Mouse (Mus musculus) CH12.LX (cell line): ENCODE measurements around the gene Gm2a. TPM values are rescaled to one million over a fixed set of nuclear protein-coding genes. Genes with fewer than 3 reads are reported as not detected.
"Not testable (repeated sequence)": the region's sequence is repeated elsewhere in the genome, so short reads cannot be mapped to it uniquely, and the experiment has no call there.

Experiments used
- DNase-seq: peaks from one replicate; pipeline ENCODE4 v3.0.0-alpha.2; 2013; ENCODE audit errors: extremely low read depth
- H3K27ac ChIP-seq: 2 replicates; pipeline ENCODE4 v1.5.1; 2012; ENCODE audit warnings: low read depth, mild to moderate bottlenecking, control low read depth, moderate library complexity; ENCODE audit not compliant: insufficient read depth
- H3K27me3 ChIP-seq: replicated peaks from 2 replicates; pipeline ENCODE3; 2012; ENCODE audit warnings: inconsistent platforms
- H3K36me3 ChIP-seq, 2 experiments: replicated peaks in 1 of 2; 2 replicates each; pipeline versions ENCODE3 to v1.6.1; 2012; ENCODE audit warnings: inconsistent platforms in 1 of 2, low read length in 1 of 2, mild to moderate bottlenecking in 1 of 2, mixed read lengths in 1 of 2, moderate library complexity in 1 of 2; ENCODE audit not compliant: control insufficient read depth in 1 of 2, insufficient read depth in 1 of 2
- H3K4me1 ChIP-seq, 2 experiments: 2 replicates each; pipeline ENCODE4 v1.6.1; 2012; ENCODE audit warnings: inconsistent platforms in 1 of 2, moderate library complexity in 1 of 2; ENCODE audit not compliant: insufficient read depth in 2 of 2, control insufficient read depth in 1 of 2
- H3K4me2 ChIP-seq: 2 replicates; pipeline ENCODE4 v1.6.1; 2012; ENCODE audit warnings: low read depth, mild to moderate bottlenecking, control low read depth; ENCODE audit not compliant: poor library complexity, insufficient read depth, severe bottlenecking
- H3K4me3 ChIP-seq, 3 experiments: fragments of 150-350 bp in 1 of 3; sonication (generic) in 1 of 3; replicated peaks in 1 of 3; 2 replicates each; pipeline versions ENCODE3 to v1.5.1; 2011 to 2012; ENCODE audit warnings: low read depth in 2 of 3, low read length in 2 of 3, mild to moderate bottlenecking in 2 of 3, moderate library complexity in 2 of 3, control low read depth in 1 of 3, improper control_type of control experiment in 1 of 3, inconsistent platforms in 1 of 3, mixed read lengths in 1 of 3; ENCODE audit not compliant: poor library complexity in 1 of 3
- H3K79me2 ChIP-seq: replicated peaks from 2 replicates; pipeline ENCODE4 v1.6.1; 2012; ENCODE audit warnings: mild to moderate bottlenecking, moderate library complexity; ENCODE audit not compliant: control insufficient read depth, poor library complexity, insufficient read depth, severe bottlenecking; ENCODE audit errors: extremely low read depth
- H3K9ac ChIP-seq: 2 replicates; pipeline ENCODE4 v1.6.1; 2012; ENCODE audit warnings: low read depth, mild to moderate bottlenecking, control low read depth, moderate library complexity; ENCODE audit not compliant: insufficient read depth
- H3K9me3 ChIP-seq: replicated peaks from 2 replicates; pipeline ENCODE3; 2012; ENCODE audit warnings: low read length, inconsistent platforms, mixed read lengths
- CHD1 ChIP-seq: IDR thresholded peaks from 2 replicates; pipeline ENCODE4 v1.6.1; 2012; ENCODE audit warnings: low read depth, low read length, improper control_type of control experiment, inconsistent platforms
- CTCF ChIP-seq, 2 experiments: IDR thresholded peaks in 1 of 2; conservative IDR thresholded peaks in 1 of 2; 2 replicates each; pipeline ENCODE4 v1.5.1; 2011 to 2012; ENCODE audit warnings: low read depth in 2 of 2, low read length in 2 of 2, improper control_type of control experiment in 1 of 2, inconsistent platforms in 1 of 2, mild to moderate bottlenecking in 1 of 2, moderate library complexity in 1 of 2
- E2F4 ChIP-seq: IDR thresholded peaks from 2 replicates; pipeline ENCODE4 v1.6.1; 2011; ENCODE audit warnings: low read depth, low read length, improper control_type of control experiment; ENCODE audit not compliant: insufficient replicate concordance
- GABPA ChIP-seq: IDR thresholded peaks from 2 replicates; pipeline ENCODE4 v1.6.1; 2012; ENCODE audit warnings: low read depth, low read length, improper control_type of control experiment, inconsistent platforms; ENCODE audit not compliant: insufficient replicate concordance
- JUN ChIP-seq: IDR thresholded peaks from 2 replicates; pipeline ENCODE4 v1.6.1; 2011; ENCODE audit warnings: low read depth, mild to moderate bottlenecking, low read length, improper control_type of control experiment, moderate library complexity; ENCODE audit not compliant: insufficient read depth
- KAT2A ChIP-seq: IDR thresholded peaks from 2 replicates; pipeline ENCODE4 v1.6.1; 2012; ENCODE audit warnings: low read length, improper control_type of control experiment, inconsistent platforms; ENCODE audit not compliant: insufficient replicate concordance
- MAX ChIP-seq: IDR thresholded peaks from 2 replicates; pipeline ENCODE4 v1.6.1; 2011; ENCODE audit warnings: low read length, improper control_type of control experiment
- MAZ ChIP-seq: IDR thresholded peaks from 2 replicates; pipeline ENCODE4 v1.6.1; 2012; ENCODE audit warnings: low read depth, mild to moderate bottlenecking, inconsistent platforms, low read length, improper control_type of control experiment, moderate library complexity
- MEF2A ChIP-seq: IDR thresholded peaks from 2 replicates; pipeline ENCODE4 v1.6.1; 2014; ENCODE audit warnings: low read depth, mild to moderate bottlenecking, inconsistent platforms, low read length, improper control_type of control experiment, borderline replicate concordance
- MXI1 ChIP-seq: IDR thresholded peaks from 2 replicates; pipeline ENCODE4 v1.6.1; 2011; ENCODE audit warnings: mild to moderate bottlenecking, low read depth, low read length, improper control_type of control experiment
- NELFE ChIP-seq: IDR thresholded peaks from 2 replicates; pipeline ENCODE4 v1.6.1; 2011; ENCODE audit warnings: low read depth, low read length, improper control_type of control experiment
- NRF1 ChIP-seq: IDR thresholded peaks from 2 replicates; pipeline ENCODE4 v1.6.1; 2014; ENCODE audit warnings: low read depth, mild to moderate bottlenecking, inconsistent platforms, low read length, improper control_type of control experiment, moderate library complexity
- PAX5 ChIP-seq: IDR thresholded peaks from 2 replicates; pipeline ENCODE4 v1.6.1; 2012; ENCODE audit warnings: low read length, inconsistent platforms, mixed read lengths
- POLR2A ChIP-seq: IDR thresholded peaks from 2 replicates; pipeline ENCODE4 v1.6.1; 2011; ENCODE audit warnings: low read depth, mild to moderate bottlenecking, improper control_type of control experiment, low read length
- POLR2AphosphoS2 ChIP-seq: IDR thresholded peaks from 2 replicates; pipeline ENCODE4 v1.6.1; 2011; ENCODE audit warnings: low read depth, low read length, improper control_type of control experiment
- RAD21 ChIP-seq: IDR thresholded peaks from 2 replicates; pipeline ENCODE4 v1.6.1; 2011; ENCODE audit warnings: low read depth, mild to moderate bottlenecking, low read length, improper control_type of control experiment, moderate library complexity
- SIN3A ChIP-seq: IDR thresholded peaks from 2 replicates; pipeline ENCODE4 v1.6.1; 2012; ENCODE audit warnings: low read length, improper control_type of control experiment, inconsistent platforms
- SMC3 ChIP-seq: IDR thresholded peaks from 2 replicates; pipeline ENCODE4 v1.6.1; 2011; ENCODE audit warnings: low read depth, low read length, improper control_type of control experiment
- TCF12 ChIP-seq: IDR thresholded peaks from 2 replicates; pipeline ENCODE4 v1.6.1; 2014; ENCODE audit warnings: low read depth, mild to moderate bottlenecking, inconsistent platforms, low read length, improper control_type of control experiment
- UBTF ChIP-seq: IDR thresholded peaks from 2 replicates; pipeline ENCODE4 v1.6.1; 2012; ENCODE audit warnings: low read depth, mild to moderate bottlenecking, inconsistent platforms, low read length, improper control_type of control experiment, moderate library complexity
- USF1 ChIP-seq: IDR thresholded peaks from 2 replicates; pipeline ENCODE4 v1.6.1; 2014; ENCODE audit warnings: low read depth, mild to moderate bottlenecking, inconsistent platforms, low read length, improper control_type of control experiment
- USF2 ChIP-seq: conservative IDR thresholded peaks from 2 replicates; pipeline ENCODE4 v1.6.1; 2011; ENCODE audit warnings: low read depth, low read length, improper control_type of control experiment
- ZKSCAN1 ChIP-seq: IDR thresholded peaks from 2 replicates; pipeline ENCODE4 v1.6.1; 2012; ENCODE audit warnings: low read depth, inconsistent platforms, low read length, improper control_type of control experiment, borderline replicate concordance
- ZMIZ1 ChIP-seq: IDR thresholded peaks from 2 replicates; pipeline ENCODE4 v1.6.1; 2012; ENCODE audit warnings: low read depth, mild to moderate bottlenecking, inconsistent platforms, low read length, improper control_type of control experiment
- dilution Hi-C: fragments of 300-500 bp; cut with MboI; formaldehyde crosslinking; loops from 2 replicates; pipeline ENCODE4 v1.14.3; 2020; ENCODE audit warnings: low sequenced_read_pairs; ENCODE audit not compliant: extremely low pct_unique_long_range_greater_than_20kb, extremely low pct_ligation_motif_present
- in situ Hi-C: fragments of 300-500 bp; cut with MboI; formaldehyde crosslinking; loops from 3 replicates; pipeline ENCODE4 v1.14.3; 2019; ENCODE audit warnings: low sequenced_read_pairs, low pct_ligation_motif_present, low pct_unique_long_range_greater_than_20kb, mixed read lengths
- polyA plus RNA-seq: library from polyadenylated mRNA; unstranded; fragments of >175 nt; gene quantifications from 2 replicates; pipeline ENCODE4 v1.2.1, GENCODE M21; 2012; ENCODE audit warnings: low read depth; ENCODE audit not compliant: insufficient read length
- total RNA-seq, 2 experiments: library from RNA; depleted of rRNA; stranded (reverse); fragments of 300-350 nt in 1 of 2; fragments of >200 nt in 1 of 2; gene quantifications; 2 replicates each; pipeline ENCODE4 v1.2.3; 2012 to 2014

Gene Gm2a
- total and polyA plus RNA-seq, 3 experiments: 10.0 to 26.5 (median 25.6) TPM

DNA sequence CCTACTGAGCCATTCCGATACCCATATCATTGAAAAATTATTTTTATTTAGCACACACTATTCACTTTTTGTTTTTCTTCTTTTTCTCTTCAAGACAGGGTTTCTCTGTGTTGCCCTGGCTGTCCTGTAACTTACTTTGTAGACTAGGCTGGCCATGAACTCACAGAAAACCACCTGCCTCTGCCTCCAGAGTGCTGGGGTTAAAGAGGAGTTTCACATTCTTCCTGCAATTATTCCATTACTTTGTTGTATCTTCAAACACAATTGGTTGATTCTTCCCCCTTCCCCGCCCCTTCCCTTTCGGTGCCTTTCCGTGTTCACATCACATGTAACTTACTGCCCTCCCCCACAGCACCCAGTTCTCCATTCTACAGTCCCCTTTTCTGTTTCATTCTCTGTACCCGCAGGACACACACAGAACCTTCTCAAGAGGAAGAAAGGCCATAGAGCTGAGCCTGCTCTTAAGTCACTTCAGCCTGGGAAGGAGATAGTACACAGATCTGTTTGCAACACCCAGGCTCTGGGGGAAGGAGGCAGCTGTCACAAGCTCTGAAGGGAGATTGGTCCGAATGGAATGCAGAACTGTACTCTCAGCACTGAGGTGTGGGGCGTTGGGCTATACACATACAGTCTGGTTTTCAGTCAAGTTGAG is 15.4 kb downstream of the Gm2a start (continued):
- 0 out of 2 replicates have a peak, but pooled peaks have one; percentile 8 for TF ChIP-seq USF2
- TF ChIP-seq RAD21: no peak; the same call in 1 of the 2 replicates
- no peak for TF ChIP-seq JUN
- 0 out of 2 replicates have a peak, but pooled peaks have one; percentile 17 for TF ChIP-seq E2F4
- TF ChIP-seq MAX: peak; percentile 81
- peak; percentile 74; the same call in 1 of the 2 replicates for TF ChIP-seq MXI1
- peak; percentile 75 for TF ChIP-seq MAZ
- peak; percentile 81; the same call in 1 of the 2 replicates for TF ChIP-seq SIN3A
- no peak for TF ChIP-seq PAX5
- peak; percentile 77 for TF ChIP-seq NELFE
- TF ChIP-seq USF1: peak; percentile 21; the same call in 1 of the 2 replicates
- no peak for TF ChIP-seq ZKSCAN1
- TF ChIP-seq NRF1: peak; percentile 7; the same call in 1 of the 2 replicates
- 0 out of 2 replicates have a peak, but pooled peaks have one; percentile 66 for TF ChIP-seq TCF12
- peak; percentile 59; the same call in 1 of the 2 replicates for TF ChIP-seq ZMIZ1
- TF ChIP-seq MEF2A: no peak; the same call in 1 of the 2 replicates
- 0 out of 2 replicates have a peak, but pooled peaks have one; percentile 34 for TF ChIP-seq KAT2A

DNA sequence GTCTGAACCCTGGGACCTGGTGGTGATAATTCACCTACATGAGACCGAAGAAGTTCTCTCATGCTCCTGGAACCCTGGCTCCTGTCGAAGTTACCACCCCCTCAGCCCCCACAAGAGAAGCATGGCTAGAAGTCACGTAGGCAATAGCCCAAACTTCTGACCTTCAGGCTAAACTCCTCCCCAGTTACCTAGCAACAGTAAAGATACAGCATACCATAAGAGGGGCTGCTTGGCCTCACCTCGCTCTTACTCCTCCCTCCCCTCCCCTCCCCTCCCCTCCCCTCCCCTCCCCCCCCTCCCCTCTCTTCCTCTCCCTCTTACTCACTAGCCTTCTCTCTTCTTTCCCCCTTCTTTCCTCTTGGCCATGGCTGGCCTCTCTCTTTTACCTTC is 15.9 kb downstream of the Gm2a start:
- H3K27me3 ChIP-seq, H3K79me2 ChIP-seq, in situ Hi-C loops, dilution Hi-C loops, DNase-seq, H3K9me3 ChIP-seq: not testable (repeated sequence)
- H3K4me1 ChIP-seq: peaks cover 10 to 33% of the 10 kb centered on the region in 2 experiments
- H3K9ac ChIP-seq: peak overlapping the region; percentile 27; the same call in 1 of the 2 replicates
- H3K27ac ChIP-seq: peak overlapping the region; percentile 58
- H3K4me3 ChIP-seq: peak overlapping the region in 1 of 3 experiments; percentile 19
- H3K4me2 ChIP-seq: peak overlapping the region; percentile 48
- peaks cover 10 to 23% of the 10 kb centered on the region in 2 experiments for H3K36me3 ChIP-seq

DNA sequence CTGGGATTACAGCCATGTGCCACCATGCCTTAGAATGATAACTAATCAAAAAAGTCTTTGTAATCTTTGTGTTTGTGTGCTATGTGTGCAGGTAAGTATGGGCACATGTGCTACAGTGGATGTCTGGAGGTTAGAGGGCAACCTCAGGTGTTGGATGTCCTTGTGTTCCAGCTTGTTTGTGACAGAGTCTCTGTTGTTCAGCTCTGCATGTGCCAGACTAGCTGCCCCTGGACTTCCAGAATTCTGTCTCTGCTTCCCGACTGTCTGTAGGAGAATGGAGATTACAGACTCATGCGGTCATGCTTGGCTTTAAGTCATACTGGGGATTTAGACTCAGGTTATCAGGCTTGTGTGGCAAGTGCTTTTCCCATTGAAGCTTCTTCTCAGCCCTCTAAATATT is 16.4 kb downstream of the Gm2a start:
- Histone ChIP-seq H3K4me3 (no peak overlapping the region), H3K9me3 (peaks cover 2% of the 10 kb centered on the region), H3K4me1 (peaks cover 10 to 33% of the 10 kb centered on the region in 2 experiments), H3K4me2 (no peak overlapping the region), H3K9ac (no peak overlapping the region), H3K27ac (no peak overlapping the region), H3K79me2 (no peaks in the 10 kb centered on the region), H3K36me3 (peaks cover 6 to 19% of the 10 kb centered on the region in 2 experiments), H3K27me3 (no peaks in the 10 kb centered on the region)
- TF ChIP-seq PAX5: no peak
- TF ChIP-seq POLR2A: no peak
- TF ChIP-seq NELFE: no peak
- no peak for TF ChIP-seq CTCF (conservative IDR thresholded peaks at IDR 0.05 in 1 of 2, IDR thresholded peaks at IDR 0.05 in 1 of 2; ENCODE audit: low read depth in 2 of 2, low read length in 2 of 2)
- no peak for TF ChIP-seq USF2
- no peak for TF ChIP-seq MAX
- no peak for TF ChIP-seq MAZ
- no peak for TF ChIP-seq GABPA
- no peak for TF ChIP-seq SMC3
- TF ChIP-seq KAT2A: no peak
- no peak for TF ChIP-seq JUN
- no peak for TF ChIP-seq ZMIZ1
- no peak for TF ChIP-seq CHD1
- no peak for TF ChIP-seq UBTF
- no peak for TF ChIP-seq POLR2AphosphoS2
- TF ChIP-seq NRF1: no peak
- DNase-seq: no peak
- dilution Hi-C loops: no loop called here
- in situ Hi-C loops: no loop called here
